Mouse (Mus musculus) adrenal gland, postnatal 14 days (tissue): ENCODE data around the gene Bbx. TPM values are rescaled to one million over a fixed set of nuclear protein-coding genes. Genes with fewer than 3 reads are reported as not detected.

Source experiments
- DNase-seq: peaks from one replicate; pipeline ENCODE4 v3.0.0; 2021; ENCODE audit warnings: mixed read lengths
- total RNA-seq: library from RNA; stranded (reverse); gene quantifications from 2 replicates; pipeline ENCODE4 v1.2.3, GENCODE M21; 2021

Gene Bbx
- total RNA-seq, 1 experiment from 2014 or later: 28.8 TPM

GRCm38 (mm10) chr16:50160418-50161271 lies 271.5 kb downstream of the Bbx start:
- no peak for DNase-seq

GRCm38 (mm10) chr16:50158546-50158945 lies 273.6 kb downstream of the Bbx start:
- no peak for DNase-seq

GRCm38 (mm10) chr16:50149606-50150005 lies 282.6 kb downstream of the Bbx start:
- DNase-seq: no peak

DNA sequence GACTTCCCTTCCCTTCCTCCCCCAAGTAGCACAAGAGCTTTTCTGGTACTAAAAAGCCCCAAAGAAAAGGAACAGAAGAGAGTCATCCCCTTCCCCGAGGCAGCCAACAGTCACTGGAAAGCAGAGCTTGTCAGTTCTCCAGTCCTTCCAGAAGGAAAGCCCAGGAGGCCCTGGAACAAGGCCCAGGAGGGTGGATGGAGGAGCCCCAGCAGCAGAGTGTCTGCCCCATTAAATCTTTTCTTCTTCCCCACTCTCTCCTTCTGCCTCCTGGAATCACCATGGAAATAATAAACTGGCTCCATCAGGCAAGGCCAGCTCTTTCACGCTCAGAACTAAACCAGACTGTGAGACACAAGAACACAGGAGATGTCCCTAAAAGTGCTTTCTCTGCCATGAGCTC lies 284.3 kb downstream of the Bbx start:
- no peak for DNase-seq

Other genes starting within 250 kb of the Bbx start
- gene Ccdc54, start 158.8 kb upstream of the Bbx start, total RNA-seq: not detected in 2 replicates